Mouse (Mus musculus) megakaryocyte progenitor cell, adult 5-6 weeks (primary cell): ENCODE results near the gene Cdk7. TPM values are rescaled to one million over a fixed set of nuclear protein-coding genes. Genes with fewer than 3 reads are reported as not detected.
A peak's percentile ranks its signal among the peaks of the same experiment; 100 is the strongest.

Source experiments
- ATAC-seq: replicated peaks from 2 replicates; pipeline ENCODE4 v1.8.0; 2016; ENCODE audit warnings: mild to moderate bottlenecking, moderate TSS enrichment, inconsistent platforms; ENCODE audit not compliant: poor library complexity
- total RNA-seq, 2 experiments: library from RNA; stranded (forward) in 1 of 2; stranded (reverse) in 1 of 2; fragments of 157-497, 149-512 nt in 1 of 2; fragments of 200-1000 nt in 1 of 2; gene quantifications; 2 replicates each; pipeline versions ENCODE4 v1.2.3 to v1.2.4; 2015 to 2017

Gene Cdk7
- total RNA-seq, 2 experiments from 2014 or later = 51.1 to 55.9 TPM

DNA sequence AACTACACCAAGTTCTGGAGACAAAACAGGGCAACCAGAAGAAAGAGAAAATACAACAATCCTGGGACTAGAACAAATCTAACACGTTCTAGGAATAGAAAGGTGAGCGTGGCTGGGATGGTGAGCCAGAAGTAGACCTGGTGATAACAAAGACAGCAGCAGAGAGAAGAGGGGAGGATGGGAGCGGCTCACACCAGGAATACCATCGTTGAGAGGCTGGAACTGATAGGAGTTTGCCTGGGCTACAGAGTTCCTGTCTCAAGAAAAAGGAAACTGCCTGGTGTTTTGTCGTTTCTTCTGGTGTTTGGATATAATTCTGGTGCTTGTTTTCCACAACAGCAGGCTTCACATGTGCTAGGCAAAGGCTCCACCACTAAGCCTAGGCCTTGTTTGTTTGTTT is 2.7 kb downstream of the Cdk7 start:
- no peak for ATAC-seq

DNA sequence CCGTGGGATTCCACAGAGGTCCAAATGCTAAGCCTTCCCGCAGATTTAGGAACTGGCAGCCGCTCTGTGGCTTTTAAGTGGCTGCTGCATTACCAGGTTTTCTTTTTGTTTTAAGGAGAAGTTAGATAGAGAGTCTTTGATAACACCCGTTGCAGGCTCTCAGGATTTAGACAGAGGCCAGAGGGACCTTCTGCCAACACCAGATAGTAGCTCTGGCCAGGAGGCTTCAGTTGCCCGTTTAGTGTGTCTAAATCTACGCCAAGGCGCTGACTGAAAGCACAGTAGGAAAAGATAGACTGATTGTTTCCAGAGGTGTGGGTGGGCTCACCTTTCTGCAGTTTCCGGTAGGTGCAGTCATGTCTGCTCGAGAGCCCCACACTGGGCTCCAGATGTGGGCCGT is 5.5 kb downstream of the Cdk7 start:
- ATAC-seq = peak; percentile 80

DNA sequence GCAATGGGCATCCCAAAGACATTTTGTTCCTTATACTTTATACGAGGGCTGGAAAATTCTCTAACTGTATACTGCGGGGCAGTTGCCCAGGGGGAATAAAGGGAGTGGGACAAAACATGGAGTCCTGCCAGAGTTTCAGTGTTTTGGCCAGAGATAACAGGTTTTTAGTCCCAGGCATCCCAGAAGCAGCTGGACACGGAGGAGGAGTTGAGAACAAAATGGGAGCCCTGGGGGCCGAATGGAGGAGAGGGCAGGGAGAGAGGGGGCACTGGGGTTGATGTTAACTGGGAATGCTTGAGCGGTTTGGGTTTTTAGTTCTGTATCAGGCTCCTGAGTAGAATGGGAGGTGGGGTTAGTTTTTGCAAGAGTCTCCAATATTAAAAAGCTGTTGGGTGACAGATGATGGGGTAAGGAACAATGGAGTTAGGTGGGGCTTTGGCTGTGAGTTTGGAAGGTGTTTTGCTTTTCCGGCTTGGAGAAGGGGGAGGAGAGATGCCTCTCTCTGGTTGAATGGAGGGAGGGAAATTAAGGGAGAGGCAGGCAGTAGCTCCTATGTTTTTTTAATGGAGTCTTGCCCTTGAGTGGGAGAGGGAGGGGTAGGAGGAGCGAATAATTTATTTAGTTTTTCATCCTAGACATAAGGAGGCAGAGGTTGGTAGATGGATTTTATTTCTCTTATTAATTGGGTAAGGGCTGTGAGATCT is 6.5 kb downstream of the Cdk7 start:
- ATAC-seq = no peak

DNA sequence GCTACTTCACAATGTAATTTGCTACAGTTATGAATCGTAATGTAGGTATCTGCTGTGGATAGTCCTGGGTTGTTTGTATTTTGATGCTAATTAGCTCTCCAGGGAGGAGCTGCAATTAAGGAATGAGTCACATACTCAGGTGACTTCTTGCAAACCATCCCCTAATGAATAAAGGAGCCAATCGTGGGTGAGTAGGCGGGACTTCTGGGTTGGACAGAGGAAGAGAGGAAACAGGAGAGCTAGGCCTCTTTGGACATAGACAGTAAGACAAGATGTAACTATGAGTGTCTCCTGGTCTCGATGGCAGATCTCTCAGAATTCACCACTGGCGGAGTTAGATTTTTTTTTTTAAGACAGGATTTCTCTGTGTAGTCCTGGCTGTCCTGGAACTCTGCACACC is 9.1 kb downstream of the Cdk7 start:
- ATAC-seq = no peak

DNA sequence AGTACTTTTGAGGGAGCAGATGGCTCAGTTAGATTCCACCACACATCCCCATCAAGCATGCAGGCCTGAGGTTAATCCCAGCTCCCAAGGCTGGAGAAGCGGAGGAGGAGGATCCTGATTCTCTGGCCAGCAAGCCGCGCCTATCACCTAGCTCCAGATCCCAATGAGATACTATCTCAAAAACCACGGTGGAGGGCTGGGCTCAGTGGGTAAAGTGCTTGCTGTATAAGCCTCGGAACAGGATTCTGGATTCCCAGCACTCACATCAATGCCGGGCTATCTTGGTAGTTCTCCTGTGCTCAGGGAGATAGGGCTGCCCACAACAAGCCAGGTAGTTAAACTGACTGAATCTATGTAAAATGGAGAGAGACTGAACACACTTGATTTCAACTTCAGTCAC is 15.3 kb downstream of the Cdk7 start:
- peak; percentile 50 for ATAC-seq

DNA sequence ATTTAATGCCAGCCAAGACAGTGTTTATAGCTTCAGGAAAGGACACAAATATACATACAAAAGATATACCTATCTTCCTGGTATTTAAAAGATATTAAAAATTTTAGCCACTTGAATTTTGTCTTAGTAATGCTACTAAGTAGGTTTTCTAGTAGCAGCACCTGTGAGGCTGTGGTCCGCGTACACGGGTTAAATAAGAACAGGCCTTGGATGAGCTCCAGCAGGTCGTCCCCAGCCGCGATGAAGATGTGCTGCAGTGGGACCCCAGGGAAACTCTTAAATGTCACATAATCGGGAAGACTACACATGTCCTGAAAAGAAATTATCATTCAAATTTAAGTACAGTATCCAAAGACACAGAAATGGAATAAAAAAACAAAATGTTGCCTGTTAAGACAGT is 24.5 kb downstream of the Cdk7 start:
- ATAC-seq = no peak

DNA sequence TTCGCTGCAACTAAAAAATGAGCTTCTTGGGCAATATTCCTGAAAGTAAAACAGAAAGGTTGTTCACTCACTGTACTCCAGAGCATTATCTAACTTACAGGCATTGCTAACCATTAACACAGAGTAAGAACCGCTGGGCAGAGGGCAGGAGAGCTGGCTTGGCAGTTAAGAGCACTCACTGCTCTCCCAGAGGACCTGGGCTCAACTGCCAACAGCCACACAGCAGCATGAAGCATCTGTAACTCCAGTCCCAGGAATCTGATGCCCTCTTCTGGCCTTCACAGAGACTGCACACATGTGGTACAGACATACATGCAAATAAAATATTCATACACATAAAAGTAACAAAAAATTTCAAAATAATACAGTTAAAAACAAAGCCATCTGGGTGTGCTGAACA is 27.3 kb downstream of the Cdk7 start:
- ATAC-seq = peak; percentile 60

DNA sequence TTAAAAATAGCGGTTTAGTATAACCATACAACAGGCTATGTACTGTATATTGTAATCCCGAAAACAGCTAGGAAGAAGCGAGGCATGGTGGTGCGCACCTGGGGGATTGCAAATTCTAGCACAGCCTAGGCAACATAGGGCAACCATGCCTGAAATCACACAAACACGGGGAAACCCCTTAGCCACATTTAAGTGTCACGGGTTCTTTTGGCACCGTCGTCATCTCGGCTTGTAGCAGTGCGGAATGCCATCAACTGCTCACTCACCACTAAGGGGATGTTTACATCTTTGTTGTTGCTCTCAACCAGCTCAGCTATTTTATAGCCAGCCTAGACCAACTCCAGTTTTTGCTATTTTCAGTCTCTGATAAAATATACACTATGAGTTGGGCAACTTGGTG is 31.9 kb downstream of the Cdk7 start:
- ATAC-seq = no peak

DNA sequence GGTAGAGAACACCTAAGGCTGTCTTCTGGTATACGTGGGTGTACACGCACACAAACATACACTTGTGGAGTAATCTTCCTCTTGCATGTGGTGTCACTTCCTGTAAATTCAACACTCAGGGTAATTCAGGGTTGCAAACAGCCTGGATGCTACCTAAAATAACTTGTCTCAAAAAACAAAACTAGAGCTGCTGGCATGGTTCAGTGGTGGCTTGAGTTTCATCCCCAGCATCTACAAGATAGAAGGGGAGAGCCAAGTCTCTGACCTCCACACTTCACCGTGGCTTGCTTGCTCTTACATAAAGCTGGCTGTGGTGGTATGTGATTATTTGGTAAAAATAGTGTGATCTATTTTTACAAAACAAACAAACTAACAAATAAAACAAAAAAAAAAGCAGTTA is 33.2 kb downstream of the Cdk7 start:
- ATAC-seq = peak; percentile 44; the same call in 1 of the 2 replicates

DNA sequence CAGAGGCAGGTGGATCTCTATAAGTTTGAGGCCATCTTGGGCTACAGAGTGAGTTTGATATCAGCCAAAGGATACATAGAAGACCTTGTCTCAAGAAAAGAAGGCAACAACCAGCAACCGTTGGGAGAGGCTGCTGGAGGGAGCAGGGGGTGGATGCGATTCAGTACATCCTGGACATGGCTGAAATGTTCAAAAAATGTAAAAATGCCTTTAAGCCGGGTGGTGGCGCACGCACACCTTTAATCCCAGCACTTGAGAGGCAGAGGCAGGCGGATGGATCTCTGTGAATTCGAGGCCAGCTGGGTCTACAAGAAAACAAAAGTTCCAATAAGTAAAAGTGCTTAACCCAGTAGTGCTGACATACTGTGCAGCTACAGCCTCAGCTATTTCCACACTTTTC is 43.2 kb downstream of the Cdk7 start:
- ATAC-seq = no peak

DNA sequence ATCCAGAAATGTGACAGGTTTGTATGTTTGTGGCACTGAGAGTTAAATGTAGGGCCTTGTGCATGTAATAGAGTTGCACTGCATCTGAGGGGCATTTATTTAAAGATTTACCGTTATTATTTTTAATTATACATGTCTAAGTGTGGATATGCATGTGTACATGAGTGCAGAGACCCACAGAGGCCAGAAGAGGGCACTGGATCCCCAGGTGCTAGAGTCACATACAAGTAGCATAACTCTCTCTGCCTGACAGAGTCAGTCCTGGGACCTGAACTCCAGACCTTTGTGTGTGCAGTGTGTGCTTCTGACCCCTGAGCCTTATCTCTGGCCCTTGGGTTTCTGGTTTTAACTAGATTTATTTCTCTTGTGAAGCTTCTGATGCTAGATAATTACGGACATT is 46.4 kb downstream of the Cdk7 start:
- peak; percentile 94 for ATAC-seq

DNA sequence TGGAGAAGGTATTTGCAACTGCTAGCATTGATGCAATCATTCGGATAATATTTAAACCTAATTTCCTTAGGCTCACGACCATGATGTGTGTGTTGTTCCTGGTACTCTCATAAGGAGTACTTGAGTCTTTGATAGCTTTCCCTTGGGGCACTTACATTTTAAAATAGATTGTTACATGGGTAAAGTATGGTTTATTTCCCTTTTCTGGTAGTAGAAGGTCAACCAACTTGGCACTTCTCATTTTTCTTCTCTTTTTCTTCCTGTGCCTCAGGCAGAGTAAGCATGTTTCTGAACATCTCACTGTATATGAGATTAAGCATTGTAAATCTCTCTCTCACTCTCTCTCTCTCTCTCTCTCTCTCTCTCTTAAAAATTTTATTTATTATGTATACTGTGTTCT is 47.9 kb downstream of the Cdk7 start:
- ATAC-seq = no peak

DNA sequence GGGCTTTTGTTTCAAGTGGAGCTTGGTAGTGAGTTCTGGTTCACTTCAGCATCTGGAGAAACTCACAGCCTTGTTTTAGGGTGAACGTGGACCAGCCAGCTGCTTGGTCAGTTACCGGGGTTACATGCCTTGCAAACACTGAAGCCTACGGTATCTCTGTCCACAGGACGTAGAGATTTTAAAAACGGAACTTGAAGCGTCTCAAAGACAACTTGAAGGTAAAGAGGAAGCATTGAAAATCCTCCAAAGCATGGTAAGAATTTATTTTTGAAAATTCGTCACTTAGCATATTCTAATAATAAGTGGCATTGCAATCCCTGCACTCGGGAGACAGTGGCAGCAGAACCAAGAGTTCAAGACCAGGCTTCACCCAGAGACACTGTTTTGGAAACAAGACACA is 49.1 kb downstream of the Cdk7 start:
- no peak for ATAC-seq

DNA sequence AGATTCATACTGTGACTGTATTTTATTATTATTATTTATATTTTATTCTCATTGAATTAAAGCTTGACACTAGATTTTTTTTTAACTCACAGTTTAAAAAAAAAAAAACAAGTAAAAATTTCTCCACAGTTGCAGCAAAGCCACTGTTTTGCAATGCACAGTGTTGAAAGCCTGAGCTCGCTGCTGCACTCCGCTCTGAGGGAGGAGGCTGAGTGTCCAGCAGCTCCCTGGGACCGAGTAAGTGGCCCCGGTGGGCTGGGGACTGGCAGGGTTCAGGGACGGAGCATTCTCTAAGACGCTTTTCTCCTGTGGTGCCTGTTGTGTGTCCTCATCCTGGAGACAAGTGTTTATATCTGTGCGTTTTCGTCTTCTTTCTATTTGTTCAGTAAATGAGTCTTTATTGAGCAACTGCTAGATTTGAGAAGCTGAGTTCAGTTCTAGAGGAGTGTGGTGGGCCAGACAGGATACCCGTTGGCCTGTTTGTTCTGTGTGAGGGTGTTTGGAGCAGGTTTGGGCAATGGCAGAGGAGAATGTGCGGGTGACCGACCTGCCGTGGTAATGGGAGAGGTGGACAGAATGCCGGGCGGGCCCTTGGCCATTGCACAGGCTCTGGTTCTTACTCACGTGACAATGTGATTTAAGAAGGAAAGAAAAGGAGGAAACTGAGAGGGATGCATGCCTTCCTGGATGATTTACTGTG is 54.7 kb downstream of the Cdk7 start:
- ATAC-seq = peak; percentile 84

DNA sequence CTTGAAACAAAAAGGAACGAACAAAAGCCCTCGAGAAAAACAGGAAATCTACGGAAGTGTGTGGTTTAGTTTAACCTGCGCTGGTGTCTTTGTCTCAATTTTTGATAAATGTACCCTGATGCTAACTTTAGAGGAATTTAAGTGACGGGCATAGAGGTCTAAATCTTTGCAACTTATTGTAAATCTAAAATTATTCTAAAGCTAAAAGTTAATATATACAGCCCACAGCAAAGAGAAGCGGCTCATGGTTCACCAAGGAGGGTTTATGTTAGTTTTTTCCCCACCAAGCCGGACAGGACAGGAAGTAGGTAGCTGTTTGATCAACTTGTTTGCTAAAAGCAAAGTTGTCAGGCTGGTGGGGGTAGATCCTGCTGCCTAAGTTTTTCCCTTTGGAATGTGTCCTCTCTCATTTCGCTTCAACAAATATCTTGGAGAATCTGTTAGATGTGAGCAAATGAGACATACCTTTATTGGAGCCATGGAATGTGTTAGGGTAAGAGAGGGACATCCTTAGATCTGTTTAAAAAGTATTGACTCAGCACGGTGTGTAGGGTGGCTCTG is 60.5 kb downstream of the Cdk7 start:
- peak; percentile 17 for ATAC-seq

DNA sequence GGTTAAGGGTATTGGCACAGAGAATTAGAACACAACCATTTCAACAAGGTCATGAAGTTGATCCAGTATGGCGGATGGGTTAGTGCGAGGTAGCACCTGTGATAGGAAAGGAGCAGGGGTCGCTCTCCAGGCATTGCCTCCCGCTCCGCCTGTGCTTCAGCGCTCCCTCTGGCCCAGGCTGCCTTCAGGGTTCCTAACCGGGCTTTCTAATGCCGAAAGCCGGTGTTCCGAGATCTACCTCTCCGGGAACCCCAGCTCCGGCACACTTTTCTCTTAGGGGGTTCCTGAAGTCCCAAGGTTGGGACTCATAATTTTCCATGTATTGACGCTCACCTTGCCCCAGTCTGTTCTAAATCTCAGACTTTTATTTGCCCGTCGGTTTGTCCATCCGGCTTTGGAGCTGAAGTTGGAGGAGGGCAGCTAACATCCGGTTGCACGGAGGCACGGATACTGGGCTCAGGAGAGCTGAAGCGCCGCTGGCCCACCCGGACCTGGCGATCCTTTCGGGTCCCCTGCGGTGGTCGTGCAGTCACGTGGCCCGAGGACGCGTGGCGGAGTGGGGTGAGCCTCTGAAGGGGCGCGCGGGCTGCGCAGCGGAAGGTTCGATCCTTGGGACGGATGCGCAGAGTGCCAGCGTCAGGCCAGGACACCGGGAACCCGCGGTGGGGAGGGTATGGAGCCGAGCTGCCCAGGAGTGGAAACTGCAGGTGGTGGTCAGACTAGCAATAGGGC is 61.3 kb downstream of the Cdk7 start, which contains the start of gene Ccdc125:
Gene Ccdc125 (plus strand): TSS at position 427 of the 732 bp plus-strand sequence.
- ATAC-seq = peak; percentile 64

DNA sequence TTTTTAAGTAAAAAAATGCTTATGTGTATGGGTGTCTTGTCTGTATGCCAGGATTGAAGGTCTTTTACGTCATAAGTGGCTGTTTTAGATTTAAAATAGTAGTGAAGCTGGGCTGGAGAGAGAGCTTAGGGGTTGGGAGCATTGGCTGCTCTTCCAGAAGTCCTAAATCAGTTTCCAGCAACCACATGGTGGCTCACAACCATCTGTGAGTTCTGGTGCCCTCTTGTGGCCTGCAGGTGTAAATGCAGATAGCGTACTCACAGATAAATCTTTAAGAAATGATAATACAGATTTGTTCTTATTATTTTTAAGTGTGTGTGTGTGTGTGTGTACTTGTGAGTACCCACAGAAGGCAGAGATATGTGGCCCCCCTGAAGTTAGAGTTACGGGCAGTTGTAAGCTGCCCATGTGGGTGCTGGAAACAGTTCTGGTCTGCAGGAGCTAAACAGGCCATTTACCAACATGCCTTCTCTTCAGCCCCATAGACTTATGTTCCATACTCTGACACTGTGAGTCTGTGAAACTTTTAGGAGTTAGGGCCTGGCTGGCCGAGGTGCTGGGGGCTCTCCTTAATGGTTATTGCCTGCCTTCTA is 70.8 kb downstream of the Cdk7 start:
- peak; percentile 91 for ATAC-seq

DNA sequence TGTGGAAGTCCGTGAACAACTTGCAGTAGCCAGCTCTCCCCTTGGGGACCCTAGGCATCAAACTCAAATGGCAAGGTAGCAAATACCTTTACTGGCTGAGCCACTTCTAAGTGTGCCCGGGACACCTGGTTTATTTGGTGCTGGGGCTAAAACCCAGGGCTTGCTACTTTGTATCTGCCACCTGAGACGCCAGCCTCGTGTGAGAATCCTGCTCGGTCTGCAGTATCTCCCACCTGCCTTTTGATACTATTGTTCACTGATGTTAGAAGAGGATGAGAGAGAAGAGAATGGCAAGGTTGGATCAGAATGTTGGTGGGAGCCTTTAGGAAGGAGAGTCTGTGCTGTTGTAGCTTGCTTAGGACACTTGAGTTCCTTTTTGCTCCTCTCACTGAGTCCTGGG is 72.6 kb downstream of the Cdk7 start:
- ATAC-seq = no peak
